Mouse (Mus musculus) megakaryocyte, embryonic 14.5 days (primary cell): Measurements from ENCODE around the gene 4921517D22Rik. TPM values are rescaled to one million over a fixed set of nuclear protein-coding genes. Genes with fewer than 3 reads are reported as not detected.

Experiments
- H3K27me3 ChIP-seq: replicated peaks from 2 replicates; pipeline ENCODE3; 2012; ENCODE audit warnings: inconsistent platforms
- H3K36me3 ChIP-seq: replicated peaks from 2 replicates; pipeline ENCODE3; 2012; ENCODE audit warnings: low read length, inconsistent platforms, mixed read lengths
- H3K4me1 ChIP-seq: 2 replicates; pipeline ENCODE4 v1.6.1; 2012; ENCODE audit warnings: inconsistent platforms
- H3K4me3 ChIP-seq: replicated peaks from 2 replicates; pipeline ENCODE3; 2012; ENCODE audit warnings: moderate library complexity, mild to moderate bottlenecking, inconsistent platforms
- H3K9me3 ChIP-seq: 2 replicates; pipeline ENCODE4 v1.6.1; 2012; ENCODE audit warnings: inconsistent platforms
- FLI1 ChIP-seq: IDR thresholded peaks from 2 replicates; pipeline ENCODE4 v1.6.1; 2012; ENCODE audit warnings: low read length, inconsistent platforms, mixed read lengths
- GATA1 ChIP-seq: IDR thresholded peaks from 3 replicates; pipeline ENCODE4 v1.6.1; 2012; ENCODE audit warnings: mixed read lengths, low read length, inconsistent platforms, borderline replicate concordance
- polyA plus RNA-seq: library from polyadenylated mRNA; stranded (reverse); fragments of >175 nt; gene quantifications from 2 replicates; pipeline ENCODE4 v1.2.3, GENCODE M21; 2012; ENCODE audit warnings: low replicate concordance; ENCODE audit not compliant: insufficient read depth

4921517D22Rik gene
- polyA plus RNA-seq, 1 experiment, result not detected

DNA sequence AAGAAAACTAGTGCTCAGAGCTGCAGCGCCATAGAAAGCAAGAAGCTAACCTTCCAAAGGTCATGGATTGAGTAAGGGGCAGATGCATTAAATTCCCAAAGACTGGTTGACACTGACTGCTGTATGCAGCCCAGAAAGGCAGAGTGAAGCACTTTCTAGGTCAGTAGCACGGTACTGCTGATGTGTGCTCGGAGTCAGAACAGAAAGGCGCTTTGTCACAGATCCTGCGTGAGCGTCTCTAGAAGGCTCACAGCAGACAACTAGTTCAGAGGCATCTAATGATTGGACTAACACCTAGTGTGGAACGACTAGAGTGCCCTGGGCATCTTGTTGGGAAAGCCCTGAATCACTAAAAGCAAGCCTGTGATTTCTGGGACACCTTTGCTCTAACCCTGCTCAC is 56.1 kb downstream of the 4921517D22Rik start:
- Histone ChIP-seq H3K4me1 (peaks cover 10% of the 10 kb centered on the region), H3K9me3 (no peaks in the 10 kb centered on the region), H3K27me3 (no peaks in the 10 kb centered on the region), H3K4me3 (no peak overlapping the region), H3K36me3 (peaks cover 91% of the 10 kb centered on the region)
- TF ChIP-seq GATA1 (no peak), FLI1 (no peak)

Other genes starting within 250 kb of the 4921517D22Rik start
- 0.53 TPM in 1 of 2 replicates, not detected in the other for gene Agtpbp1, start 108.9 kb downstream of the 4921517D22Rik start, polyA plus RNA-seq
- gene Naa35, start 108.8 kb downstream of the 4921517D22Rik start, polyA plus RNA-seq, result 4.9 and 10.7 TPM in 2 replicates
- 1.9 and 3.4 TPM in 2 replicates for gene Golm1, start 18.3 kb downstream of the 4921517D22Rik start, polyA plus RNA-seq
- gene Spata31d1a, start 16.2 kb upstream of the 4921517D22Rik start, polyA plus RNA-seq, result not detected in 2 replicates
- not detected in 2 replicates for gene Spata31d1b, start 18.2 kb upstream of the 4921517D22Rik start, polyA plus RNA-seq
- gene Spata31d1d, start 37.6 kb upstream of the 4921517D22Rik start, polyA plus RNA-seq, result 0.04 TPM in 1 of 2 replicates, not detected in the other
- not detected in 2 replicates for gene 1700014D04Rik, start 52.6 kb upstream of the 4921517D22Rik start, polyA plus RNA-seq
- 58.1 and 113 TPM in 2 replicates for gene Isca1, start 75.7 kb upstream of the 4921517D22Rik start, polyA plus RNA-seq
- gene Gm49354, start 88.1 kb upstream of the 4921517D22Rik start, polyA plus RNA-seq, result 8.0 and 26.4 TPM in 2 replicates
- gene Tut7, start 129.0 kb upstream of the 4921517D22Rik start, polyA plus RNA-seq, result 4.3 and 11.4 TPM in 2 replicates